Mouse (Mus musculus) spleen, postnatal 4 days (tissue): Measurements from ENCODE around the gene Mier1.

ENCODE experiments used
- DNase-seq, 2 experiments: peaks; one replicate each; pipeline ENCODE4 v3.0.0; 2022; ENCODE audit warnings: low spot score in 2 of 2

The Mier1 gene

DNA sequence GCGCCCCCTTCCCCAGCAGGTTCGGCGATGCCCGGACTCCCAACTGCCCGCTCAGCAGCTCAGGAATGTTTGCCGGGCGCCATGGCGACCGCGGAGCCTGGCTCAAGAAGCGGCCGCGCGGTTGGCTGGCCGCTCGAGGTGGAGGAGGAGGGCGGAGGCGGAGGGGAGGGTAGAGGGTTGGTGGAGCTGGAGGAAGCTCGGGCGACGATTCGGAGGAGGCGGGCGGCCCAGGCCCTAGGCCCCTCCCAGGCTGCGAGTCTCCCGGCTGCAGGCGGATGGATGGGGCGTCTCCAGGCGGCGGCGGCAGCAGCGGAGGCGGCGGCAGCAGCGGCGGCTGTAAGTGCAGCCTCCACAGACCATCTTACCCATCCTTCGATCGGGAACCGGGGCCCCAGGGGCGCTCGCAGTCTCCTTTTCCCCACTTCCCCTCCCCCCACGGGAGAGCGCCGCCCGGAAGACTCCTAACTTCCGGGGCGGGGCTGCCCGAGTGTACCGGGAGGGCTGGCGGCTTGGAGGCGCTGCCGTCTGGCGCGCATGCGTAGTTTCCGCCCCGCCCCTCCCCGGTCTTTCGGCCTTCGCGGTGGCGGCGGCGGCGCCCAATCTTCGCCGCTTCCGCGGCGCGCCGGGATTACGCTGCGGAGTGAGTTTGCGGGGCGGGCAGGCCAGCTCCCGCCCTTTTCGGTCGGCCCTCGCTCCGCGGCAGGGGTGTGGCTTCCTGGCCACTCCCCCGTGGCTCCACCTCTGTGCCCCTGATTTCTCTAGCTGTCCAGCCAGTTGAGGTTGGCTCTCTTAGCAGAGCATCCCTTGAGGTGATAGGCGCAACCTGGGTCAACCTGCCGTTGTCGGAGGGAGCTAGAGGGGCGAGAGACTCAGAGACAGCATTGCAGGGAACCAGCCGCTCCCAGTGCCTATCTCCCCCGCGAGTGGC, at the start of gene Mier1, which contains the start of gene Wdr78:
Gene Mier1 (plus strand): TSS at position 207 of the 928 bp plus-strand sequence.
Gene Wdr78 (minus strand): TSS at position 372 of the 928 bp plus-strand sequence.
- peak; percentile 94 to 97 for DNase-seq

DNA sequence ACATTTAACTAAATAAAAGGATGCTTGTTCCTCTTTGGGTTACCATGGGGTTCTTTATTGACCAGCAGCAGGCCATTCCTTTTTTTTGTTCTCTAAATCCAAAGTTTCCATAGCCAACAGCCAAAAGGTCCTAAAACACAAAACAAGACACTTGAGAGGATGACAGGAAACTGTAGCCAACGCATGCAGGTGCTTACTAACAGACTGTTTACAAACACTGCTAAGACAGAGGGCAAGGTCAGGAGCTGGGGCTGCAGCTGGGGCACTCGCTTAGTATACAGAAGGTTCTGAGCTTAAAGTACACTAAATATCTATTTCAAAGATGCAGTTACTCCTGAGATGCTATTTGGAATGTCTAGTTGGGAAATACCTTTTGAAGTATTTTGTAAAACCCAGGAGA, 49.8 kb upstream of the Mier1 start:
- DNase-seq: no peak

DNA sequence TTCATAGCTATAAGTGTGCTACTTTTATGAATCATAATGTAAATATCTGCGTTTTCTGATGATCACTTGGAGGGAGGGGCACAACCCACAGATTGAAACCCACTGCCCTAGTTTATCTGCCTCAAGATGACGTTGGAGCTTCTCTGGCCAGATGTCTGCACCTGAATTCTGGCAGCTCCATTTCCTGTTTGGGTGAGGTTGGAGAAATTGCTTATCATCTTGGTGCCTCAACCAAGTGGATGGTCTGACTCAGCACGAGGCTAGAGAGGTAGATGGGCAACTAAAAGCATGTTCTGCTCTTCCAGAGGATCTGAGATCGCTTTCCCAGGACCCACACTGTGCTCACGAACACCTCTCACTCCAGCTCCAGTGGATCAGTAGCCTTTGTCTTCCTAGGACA, 49.2 kb upstream of the Mier1 start:
- DNase-seq: no peak

DNA sequence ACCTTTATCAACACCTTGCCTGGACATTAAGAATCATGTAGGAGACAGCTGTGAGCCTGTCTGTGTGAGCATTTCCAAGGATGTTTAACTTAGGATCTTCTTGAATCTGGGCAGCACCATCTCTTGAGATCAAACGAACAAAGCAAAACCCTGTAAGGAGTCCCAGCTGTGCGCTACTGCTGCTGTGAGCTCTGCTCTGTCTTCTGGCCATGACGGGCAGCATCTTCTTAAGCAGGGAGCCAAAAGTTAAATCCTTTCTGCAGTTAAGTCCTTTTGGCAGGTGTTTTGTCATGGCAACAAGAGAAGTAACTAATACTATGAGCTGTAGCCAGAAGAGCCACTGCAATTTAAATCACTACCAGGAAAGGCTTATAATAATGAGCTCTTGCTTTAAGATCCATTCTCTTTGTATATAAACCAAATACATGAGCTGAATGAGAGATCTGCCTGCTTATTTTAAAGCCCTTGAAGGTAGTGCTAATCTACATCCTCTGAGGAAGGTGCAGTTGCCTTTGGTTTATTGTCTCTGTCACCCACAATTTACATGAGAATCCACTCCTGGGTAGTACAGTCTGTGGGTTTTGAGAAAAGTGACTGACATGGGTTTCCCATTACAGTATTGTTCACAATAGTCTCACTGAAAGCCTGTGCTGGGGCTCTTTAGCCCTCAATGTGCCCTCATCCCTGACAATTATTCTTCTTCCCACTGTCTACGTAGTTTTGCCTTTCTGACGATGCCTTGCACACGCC, 46.1 kb upstream of the Mier1 start:
- DNase-seq: no peak

DNA sequence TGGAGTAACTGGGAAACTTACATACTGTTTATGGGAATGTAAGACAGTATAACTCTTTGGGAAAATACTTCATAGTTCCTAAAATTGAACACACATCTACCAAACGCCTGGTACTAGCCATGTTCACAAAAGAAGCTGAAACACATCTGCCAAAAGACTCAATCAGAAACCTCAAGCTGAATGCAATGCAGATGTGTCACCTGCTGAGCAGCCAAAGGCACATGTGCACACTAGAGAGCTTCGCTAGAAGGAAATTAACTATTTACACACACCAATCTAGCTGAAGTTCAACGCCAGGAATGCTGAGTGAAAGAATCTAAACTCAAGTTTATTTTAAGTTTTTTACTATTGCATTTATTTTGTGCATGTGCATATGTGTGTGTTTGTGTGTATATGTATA, 43.6 kb upstream of the Mier1 start:
- no peak for DNase-seq

DNA sequence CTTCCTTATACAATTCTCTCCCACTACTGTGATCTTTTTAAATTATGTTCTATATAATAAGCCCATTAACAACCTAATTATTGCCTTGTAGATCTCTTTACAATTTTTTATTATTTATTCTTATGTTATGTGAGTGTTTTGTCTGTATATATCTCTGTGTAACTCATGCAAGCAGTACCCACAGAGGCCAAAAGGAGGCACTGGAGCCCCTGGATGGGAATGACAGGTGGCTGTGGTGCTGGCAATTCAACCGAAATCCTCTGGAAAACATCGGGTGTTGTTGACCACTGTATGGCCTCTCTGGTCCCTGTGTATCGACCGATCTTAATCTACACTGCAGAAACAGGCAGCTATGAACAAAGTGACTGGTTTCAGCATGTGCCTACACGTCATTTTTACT, 29.0 kb upstream of the Mier1 start:
- DNase-seq: no peak

DNA sequence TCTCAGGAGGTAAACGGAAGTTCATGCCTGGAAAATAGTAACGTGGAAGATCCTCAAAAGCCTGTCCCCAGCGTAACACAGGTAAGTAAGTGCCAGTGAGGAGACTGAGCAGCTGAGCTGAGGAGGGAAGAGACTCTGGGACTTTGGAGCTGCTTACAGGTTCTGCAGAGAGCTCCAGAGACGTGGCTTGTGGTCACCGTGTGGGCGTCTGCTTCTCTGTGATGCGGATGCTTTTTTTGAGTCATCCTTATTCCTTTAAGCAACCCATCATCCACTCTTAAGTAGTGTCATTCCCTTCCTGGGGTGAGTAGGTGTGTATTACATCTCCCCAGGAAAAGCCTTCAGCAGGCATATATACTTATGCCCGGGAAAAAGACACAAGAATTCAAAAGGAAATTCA, 18.3 kb upstream of the Mier1 start:
- DNase-seq: no peak

DNA sequence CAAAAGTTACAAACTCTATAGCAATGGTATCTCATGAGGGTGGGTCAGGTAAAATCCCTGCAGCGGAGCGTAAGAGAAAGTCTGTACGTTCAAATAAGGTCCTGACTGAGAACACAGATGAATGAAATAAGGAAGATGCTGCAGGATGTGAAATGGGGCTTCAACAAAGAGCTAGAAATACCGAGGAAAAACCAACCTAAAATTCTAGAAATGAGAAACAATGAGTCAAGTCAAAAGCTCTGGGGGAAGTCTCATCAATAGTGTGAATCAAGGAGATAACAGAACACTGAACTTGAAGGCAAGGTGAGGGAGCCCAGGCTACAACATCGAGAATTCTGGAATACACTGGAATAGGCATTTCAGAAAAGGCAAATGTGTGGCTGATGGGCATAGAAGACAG, 15.7 kb upstream of the Mier1 start:
- no peak for DNase-seq

DNA sequence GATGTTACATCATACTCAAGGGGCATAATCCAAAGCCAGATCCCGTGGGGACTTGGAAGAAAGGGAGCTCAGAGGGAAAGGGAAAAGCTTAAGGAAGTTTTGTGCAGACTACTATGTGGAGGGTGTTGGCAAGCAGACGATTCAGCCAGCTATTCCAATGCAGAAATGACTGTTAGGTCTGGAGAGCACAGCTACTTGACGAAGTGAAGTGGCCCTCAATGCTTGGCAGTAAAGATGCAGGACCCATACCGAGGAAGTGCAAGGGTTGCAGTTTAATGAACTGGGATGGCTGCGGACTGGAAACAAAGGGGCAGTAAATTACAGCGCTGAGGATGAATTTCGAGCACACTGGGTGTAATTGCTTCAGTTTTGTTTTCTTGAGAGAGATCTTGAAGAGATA, 1.5 kb upstream of the Mier1 start:
- no peak for DNase-seq

DNA sequence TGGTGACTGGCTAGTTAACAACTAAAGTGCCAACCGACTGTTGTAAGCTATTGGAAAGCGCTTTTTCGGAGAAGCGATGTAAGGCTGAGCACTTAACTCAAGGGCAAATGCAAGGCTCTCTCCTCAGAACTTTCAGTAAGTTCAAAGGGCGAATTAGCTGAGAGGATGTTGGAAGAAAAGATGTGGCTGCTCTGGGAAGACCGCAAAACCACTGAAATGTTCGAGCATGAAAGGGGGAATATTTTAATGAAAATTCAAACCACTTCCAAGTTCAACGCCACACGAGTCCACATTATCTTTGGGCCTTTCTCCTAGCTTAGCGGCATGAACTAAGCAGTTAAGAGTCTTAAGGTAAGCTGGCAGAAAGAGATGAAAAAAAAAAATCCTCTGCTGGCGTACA, 788 bp upstream of the Mier1 start:
- no peak for DNase-seq

DNA sequence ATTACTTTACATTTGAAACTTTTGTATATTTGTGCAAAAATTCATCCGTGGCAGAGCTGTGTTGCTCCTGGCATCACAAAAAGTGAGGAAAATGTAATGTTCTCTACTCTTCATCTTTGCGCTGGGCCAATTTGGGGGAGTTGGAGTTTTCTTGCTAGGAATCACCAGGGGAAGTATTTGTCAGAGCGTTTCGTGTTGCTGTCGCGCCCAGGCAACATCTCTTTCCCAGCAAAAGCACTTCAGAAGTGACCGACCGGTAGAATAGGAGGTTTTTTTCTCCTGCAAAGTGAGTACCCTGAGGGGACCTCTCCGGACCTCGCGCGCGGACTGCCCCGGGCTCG, 4.7 kb downstream of the Mier1 start:
- DNase-seq: no peak

DNA sequence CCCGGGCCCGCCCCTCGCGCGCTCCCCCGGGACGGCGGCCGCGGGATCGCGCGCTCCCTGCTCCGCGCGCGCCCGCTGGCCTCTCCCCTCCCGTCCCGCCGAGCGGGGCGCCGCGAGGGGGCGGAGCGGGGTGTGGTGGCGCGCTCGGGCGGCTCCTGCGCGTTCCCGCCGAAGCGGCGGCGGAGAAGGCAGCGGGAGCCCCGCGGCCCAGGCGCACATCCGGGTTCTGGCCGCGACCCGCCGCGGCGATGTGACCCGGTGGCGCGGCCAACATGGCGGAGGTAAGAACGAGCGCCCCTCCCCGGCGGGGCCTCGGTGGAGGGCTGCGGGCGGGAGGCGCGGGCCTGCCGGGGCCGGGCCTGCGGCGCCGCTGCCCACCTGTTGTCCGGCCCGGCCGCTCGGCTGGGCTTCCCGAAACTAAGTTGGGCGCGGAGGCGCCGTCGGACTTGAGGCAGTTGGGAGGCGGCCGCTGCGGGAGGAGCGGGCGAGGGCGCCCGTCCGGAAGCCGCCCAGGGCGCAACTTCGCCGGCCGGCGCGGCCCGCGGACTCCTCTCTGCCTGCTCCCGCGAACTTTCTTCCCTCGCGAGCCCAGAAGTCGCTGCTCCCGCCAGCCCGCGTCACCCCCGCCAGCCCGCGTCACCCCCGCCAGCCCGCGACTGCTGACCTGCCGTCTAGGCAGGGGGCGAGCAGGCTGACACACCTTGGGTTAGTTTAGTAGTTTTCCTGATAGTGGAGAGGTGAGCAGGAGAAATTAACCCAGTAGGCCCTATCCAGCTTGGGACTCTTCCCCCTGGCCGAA, 5.2 kb downstream of the Mier1 start:
- DNase-seq: peak; percentile 85 to 93

DNA sequence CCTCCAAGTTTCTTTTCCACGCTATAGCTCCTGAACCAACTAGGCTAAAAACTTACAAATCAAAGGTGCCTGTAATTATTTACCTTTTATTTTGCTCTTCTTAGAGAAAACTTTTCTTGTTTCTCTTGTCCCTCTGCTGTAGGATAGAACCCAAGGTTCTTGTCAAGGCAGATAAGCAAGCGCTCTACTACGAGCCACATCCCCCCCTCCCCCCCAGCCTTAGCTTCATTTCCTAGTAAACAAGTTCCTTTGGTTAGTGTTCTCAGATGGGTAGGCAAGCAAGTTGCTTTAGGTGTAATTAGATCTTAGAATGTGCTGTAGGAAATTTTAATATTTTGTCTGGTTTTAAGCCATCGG, 5.8 kb downstream of the Mier1 start:
- DNase-seq: no peak

DNA sequence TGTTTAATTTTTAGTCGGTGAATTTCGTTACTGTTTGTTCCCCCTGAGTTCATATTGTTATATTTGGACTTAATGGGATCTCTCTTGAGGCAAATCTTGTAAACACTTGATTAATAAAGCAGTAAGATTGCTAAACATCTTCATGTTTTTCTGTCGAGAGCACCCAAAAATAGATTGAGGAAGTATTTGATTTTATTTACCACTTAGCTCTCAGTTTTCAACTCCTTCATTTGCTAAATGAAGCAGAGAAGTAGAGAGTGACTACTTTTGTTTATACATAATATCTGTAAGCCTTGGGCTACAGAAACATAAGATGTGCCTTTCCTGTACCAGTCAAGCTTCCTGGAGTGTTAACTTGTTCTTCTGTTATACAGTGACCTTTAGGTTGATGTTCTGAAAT, 6.2 kb downstream of the Mier1 start:
- no peak for DNase-seq

DNA sequence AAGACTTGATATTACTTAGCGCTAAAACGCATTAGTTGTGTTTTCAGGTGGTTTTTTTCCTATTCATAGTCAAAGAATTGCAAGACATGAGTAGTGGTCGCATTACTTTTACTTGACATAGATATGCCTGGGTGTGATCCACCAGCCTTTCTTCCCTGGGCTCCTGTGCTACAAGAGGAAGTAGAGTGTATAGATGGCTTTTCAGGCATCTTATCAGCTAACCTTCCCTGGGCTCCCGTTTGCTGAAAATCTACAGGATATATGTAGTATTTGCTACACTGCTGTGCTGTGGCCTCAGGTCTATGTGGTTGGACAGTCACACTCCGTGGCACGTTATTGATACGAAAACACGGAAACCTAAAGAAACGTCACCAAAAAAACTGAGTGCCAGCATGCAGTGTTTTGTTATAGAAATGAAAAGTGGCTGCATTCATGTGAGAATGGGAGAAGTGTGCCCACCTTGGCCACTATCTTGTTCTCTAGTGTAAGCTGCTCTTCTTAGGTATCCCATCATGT, 6.7 kb downstream of the Mier1 start:
- no peak for DNase-seq

DNA sequence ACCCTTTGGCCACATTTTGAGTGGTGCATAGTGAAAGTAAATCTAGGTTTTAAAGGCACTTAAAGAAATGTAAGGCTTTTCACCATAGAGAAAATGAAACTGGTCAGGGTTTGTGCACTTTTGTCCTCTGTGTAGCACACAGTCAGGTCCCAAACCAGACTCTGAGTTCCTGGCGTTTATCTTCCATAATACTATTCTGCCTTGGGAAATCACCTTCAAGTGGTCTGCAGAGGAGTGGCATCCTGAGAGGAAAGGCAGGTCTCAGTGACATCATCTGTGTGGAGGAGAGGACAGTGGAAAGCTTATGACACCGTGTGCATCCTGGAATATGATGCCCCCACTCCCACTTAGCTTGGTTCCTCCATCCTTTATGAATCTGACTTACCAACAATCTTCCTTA, 8.9 kb downstream of the Mier1 start:
- no peak for DNase-seq

DNA sequence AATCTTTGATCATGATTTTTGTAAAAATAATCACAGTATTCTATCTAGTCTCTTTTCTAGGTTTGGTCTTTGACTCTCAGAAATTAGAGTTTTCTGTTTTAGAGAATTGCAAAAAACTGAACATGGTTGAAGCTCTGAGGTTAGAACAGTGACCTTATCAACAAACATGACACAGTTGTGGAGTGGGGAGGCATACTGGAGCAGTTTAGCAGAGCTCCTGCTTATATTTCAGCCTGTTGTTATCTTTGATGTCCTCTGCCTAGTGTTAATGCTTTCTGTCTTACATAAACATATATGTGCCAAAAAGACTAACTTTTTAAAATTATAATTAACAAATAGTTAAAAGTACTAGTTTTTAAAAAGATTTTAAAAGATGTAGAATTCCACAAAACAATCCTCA, 9.4 kb downstream of the Mier1 start:
- DNase-seq: no peak

DNA sequence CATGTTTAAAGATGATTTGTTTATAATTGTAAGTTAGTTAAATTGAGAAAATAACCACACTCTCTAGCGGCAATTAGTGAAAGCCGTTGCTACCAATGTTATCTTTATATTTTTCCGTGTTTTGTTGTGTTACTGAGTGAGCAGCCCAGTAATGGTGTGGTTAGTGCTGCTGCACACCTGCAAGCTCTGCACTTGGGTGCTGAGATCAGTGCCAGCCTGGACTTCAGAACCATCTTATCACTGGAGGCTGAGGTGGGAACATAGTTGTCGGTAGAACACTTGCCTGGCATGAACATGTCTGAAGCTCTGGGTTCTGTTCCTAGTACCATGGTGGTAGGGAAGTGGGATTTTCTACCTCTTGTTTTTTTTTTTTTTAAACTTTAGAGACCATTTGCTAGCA, 12.3 kb downstream of the Mier1 start:
- DNase-seq: no peak

DNA sequence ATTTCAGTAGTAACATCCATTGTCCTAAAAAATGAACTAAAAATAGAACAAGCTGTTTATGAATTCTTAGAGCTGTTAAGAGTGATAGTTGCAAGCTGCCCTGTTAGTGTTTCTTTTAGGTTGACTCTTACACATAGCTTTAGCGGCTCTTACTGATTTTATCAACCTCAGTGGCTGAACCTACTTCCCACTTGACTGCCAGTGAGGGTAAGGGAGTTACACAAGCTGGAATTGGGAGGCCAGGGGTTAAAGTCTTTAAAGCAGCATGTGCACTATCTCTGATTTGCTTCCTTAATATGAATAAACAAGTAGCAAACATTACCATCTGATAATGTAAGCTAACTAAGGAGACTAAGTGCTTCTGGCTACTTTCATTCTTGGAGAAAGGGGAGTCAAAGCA, 22.8 kb downstream of the Mier1 start:
- no peak for DNase-seq

DNA sequence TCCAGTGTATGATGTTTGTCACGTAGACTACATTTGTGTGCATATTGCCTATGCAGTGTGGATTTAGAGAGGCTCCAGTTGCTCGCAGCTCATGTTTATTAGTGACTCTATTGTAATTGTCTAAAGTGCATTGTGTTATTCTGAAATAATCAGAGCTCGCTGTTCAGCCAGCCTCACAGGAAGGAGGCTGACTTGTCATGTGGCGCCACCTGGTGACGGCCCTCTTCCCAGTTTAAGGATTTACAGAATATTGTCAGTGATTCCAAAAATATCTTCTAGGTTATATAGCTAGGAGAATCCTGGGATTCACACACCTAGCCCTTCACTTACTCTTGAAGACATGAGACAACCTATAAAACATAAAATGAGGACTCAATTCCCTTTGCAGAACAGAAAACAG, 32.1 kb downstream of the Mier1 start:
- peak; percentile 64 to 87 for DNase-seq

DNA sequence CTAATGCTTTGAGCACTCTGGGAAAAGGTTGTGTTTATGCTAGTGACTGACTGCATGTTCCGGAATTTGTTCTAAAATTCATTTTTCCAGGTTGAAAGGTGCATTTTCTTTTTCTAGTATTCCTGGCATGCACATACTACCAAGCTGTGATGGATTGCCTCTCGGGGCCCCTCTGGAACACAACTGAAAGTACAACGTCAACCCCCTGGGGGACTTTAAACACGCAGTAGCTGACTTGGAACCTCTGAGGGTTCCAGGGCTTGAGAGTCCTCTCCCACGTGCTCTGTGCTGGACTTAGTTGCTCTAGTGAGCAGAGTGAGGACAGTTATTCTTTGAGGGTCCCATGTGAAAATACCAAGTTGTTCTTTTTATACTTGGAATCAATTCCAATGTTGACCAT, 37.8 kb downstream of the Mier1 start:
- DNase-seq: peak in 1 of 2 experiments; percentile 44

DNA sequence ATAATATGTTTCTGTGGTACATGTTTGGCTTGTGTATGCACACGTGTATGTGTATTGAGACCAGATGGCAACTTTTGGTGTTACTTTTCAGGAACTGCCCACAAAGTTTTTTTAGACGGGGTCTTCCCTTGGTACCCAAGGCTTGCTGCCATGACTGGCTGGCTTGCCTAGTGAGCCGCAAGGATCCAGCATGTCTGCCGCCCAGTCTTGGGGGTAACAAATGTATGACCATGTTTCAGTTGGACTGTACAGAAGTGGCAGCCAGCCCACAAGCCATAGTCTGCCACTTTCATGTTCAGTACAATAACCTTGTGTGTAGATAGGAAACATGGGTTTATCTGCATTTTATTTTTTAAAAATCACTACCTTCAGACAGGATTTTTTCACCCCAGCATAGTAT, 44.6 kb downstream of the Mier1 start:
- peak in 1 of 2 experiments; percentile 51 for DNase-seq
